Mouse (Mus musculus) hindbrain, embryonic 15.5 days (tissue): ENCODE results near the gene Notch2. TPM values are rescaled to one million over a fixed set of nuclear protein-coding genes. Genes with fewer than 3 reads are reported as not detected.
A peak's percentile ranks its signal among the peaks of the same experiment; 100 is the strongest.

Experiments used
- ATAC-seq: fragments of 200-750 bp; cut with Nextera tagmentation; 2 replicates; pipeline ENCODE4 v1.8.0; 2017; ENCODE audit warnings: low read depth, moderate number of reproducible peaks, moderate TSS enrichment; ENCODE audit not compliant: low FRiP score
- H3K27ac ChIP-seq: fragments of 300-500 bp; sonication (generic); replicated peaks from 2 replicates; pipeline ENCODE4 v1.5.1; 2015; ENCODE audit warnings: mild to moderate bottlenecking, inconsistent platforms
- H3K27me3 ChIP-seq: fragments of 300-500 bp; sonication (generic); 2 replicates; pipeline ENCODE4 v1.6.1; 2015; ENCODE audit warnings: control low read depth, inconsistent platforms
- H3K36me3 ChIP-seq: fragments of 300-500 bp; sonication (generic); 2 replicates; pipeline ENCODE4 v1.6.1; 2015; ENCODE audit warnings: control low read depth, inconsistent platforms
- H3K4me1 ChIP-seq: fragments of 300-500 bp; sonication (generic); replicated peaks from 2 replicates; pipeline ENCODE4 v1.6.1; 2015; ENCODE audit warnings: control low read depth, inconsistent platforms
- H3K4me2 ChIP-seq: fragments of 300-500 bp; sonication (generic); 2 replicates; pipeline ENCODE4 v1.6.1; 2015; ENCODE audit warnings: moderate library complexity, mild to moderate bottlenecking, inconsistent platforms
- H3K4me3 ChIP-seq: fragments of 300-500 bp; sonication (generic); 2 replicates; pipeline ENCODE4 v1.5.1; 2015; ENCODE audit warnings: mild to moderate bottlenecking, inconsistent platforms
- H3K9ac ChIP-seq: fragments of 300-500 bp; sonication (generic); 2 replicates; pipeline ENCODE4 v1.6.1; 2015; ENCODE audit warnings: inconsistent platforms
- H3K9me3 ChIP-seq: fragments of 300-500 bp; sonication (generic); 2 replicates; pipeline ENCODE4 v1.6.1; 2016; ENCODE audit warnings: control low read depth, inconsistent platforms
- WGBS: fragments of 180-500 bp; shearing (Covaris S2); methylation state at CpG from one replicate; pipeline ENCODE4 v1.1.7; 2015; 5-methylcytosine and 5-hydroxymethylcytosine counted together
- polyA plus RNA-seq: library from polyadenylated mRNA; unstranded; fragments of >200 nt; fragmentation: Nextera tagmentation; extraction: Ambion mirVana; gene quantifications from 2 replicates; pipeline ENCODE4 v1.2.1, GENCODE M21; 2015

Notch2 gene
- polyA plus RNA-seq, 1 experiment from 2014 or later = 11.7 TPM

DNA sequence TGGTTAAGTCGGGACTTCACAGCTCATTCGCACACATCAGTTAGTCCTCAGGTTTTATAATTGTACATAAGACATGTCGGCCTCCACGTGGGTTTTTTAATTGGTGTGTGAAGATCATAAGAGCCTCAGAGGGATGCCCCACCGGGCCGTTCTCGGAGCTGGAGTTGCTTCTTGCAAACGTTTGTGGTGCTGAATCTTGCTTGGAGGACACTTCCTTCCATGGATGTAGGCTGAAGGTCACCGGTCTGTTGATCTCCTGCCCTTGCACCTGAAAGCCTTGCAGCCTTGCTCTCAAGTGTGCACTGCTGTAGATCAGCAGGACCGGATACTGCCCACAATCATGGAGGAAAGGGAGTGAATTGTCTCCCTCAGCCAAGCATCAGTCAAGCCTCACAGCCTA, 137.7 kb downstream of the Notch2 start:
- no peak overlapping the region for H3K4me3 ChIP-seq
- no peak for ATAC-seq
- H3K4me2 ChIP-seq = no peak overlapping the region
- H3K27me3 ChIP-seq = no peaks in the 10 kb centered on the region
- WGBS = 88% methylated on average over 10 of the region's 10 CpGs
- H3K9ac ChIP-seq = no peak overlapping the region
- H3K9me3 ChIP-seq = no peaks in the 10 kb centered on the region
- H3K36me3 ChIP-seq = peaks cover 4% of the 10 kb centered on the region; the same call in 1 of the 2 replicates
- H3K4me1 ChIP-seq = no peaks in the 10 kb centered on the region
- no peak overlapping the region for H3K27ac ChIP-seq

DNA sequence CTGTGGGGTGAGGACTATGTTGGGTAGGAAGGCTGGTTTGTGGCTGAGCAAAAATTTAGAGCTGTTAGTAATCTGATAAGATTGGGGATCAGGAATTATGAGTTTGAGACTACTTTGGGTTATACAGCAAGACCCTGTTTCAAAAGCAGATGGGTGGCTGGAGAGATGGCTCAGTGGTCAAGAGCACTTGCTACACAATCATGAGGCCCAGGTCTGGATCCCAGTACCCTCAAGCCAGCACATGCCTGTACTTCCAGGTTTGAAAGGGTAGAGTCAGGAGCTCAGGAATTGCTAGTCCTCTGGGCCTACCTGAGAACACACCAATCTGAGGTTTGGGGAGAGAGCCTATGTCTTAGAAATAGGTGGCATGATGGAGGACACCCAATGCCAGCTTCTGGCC, 140.1 kb downstream of the Notch2 start:
- H3K36me3 ChIP-seq = no peaks in the 10 kb centered on the region
- no peak overlapping the region for H3K4me3 ChIP-seq
- no peaks in the 10 kb centered on the region for H3K27me3 ChIP-seq
- H3K4me2 ChIP-seq = no peak overlapping the region
- H3K9ac ChIP-seq = no peak overlapping the region
- H3K4me1 ChIP-seq = no peaks in the 10 kb centered on the region
- H3K27ac ChIP-seq = no peak overlapping the region
- no peaks in the 10 kb centered on the region for H3K9me3 ChIP-seq
- ATAC-seq = no peak

DNA sequence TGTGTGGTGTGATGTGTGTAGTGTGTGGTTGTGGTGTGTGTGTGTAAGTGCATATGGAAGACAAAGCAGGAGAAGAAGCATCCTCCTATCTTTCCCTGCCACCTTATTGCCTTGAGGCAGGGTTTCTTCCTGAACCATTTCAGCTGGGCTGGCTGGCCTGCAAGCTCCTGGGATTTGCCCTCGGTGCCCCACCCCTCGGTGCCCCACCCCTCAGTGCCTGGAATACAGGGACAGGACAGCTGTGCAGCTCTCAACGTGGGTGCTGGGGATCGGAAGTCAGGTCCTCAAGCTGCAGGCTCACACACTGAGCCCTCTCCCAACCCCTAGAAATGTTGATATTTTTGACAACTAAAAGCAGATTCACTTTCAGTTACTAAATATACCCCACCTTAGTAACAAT, 142.8 kb downstream of the Notch2 start:
- no peaks in the 10 kb centered on the region for H3K4me1 ChIP-seq
- H3K27me3 ChIP-seq = no peaks in the 10 kb centered on the region
- no peak for ATAC-seq
- H3K4me3 ChIP-seq = no peak overlapping the region
- H3K9ac ChIP-seq = no peak overlapping the region
- no peaks in the 10 kb centered on the region for H3K36me3 ChIP-seq
- H3K4me2 ChIP-seq = no peak overlapping the region
- WGBS = 50% methylated on average over 4 of the region's 4 CpGs
- H3K27ac ChIP-seq = no peak overlapping the region
- H3K9me3 ChIP-seq = no peaks in the 10 kb centered on the region

DNA sequence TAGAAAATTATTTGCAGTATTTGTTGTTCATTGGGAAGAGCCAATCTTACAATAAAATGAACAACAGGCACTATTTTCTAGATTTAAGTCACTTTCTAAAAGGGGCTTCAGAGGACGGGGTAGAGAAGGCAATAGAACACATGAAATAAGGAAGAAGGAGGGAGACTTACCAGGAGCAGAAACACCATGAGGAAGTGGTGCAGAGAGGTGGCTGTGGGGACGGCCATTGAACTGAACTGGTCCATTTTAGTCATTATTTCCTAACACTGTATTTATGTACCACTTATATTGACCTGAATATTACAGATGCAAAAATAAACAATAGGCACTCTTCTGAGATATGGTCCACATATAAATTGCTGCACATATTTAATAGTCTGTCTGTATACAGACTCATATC, 143.7 kb downstream of the Notch2 start:
- 89% methylated on average over 2 of the region's 2 CpGs for WGBS
- no peak overlapping the region for H3K4me3 ChIP-seq
- no peaks in the 10 kb centered on the region for H3K9me3 ChIP-seq
- no peak overlapping the region for H3K27ac ChIP-seq
- H3K4me2 ChIP-seq = no peak overlapping the region
- no peak overlapping the region for H3K9ac ChIP-seq
- H3K4me1 ChIP-seq = no peaks in the 10 kb centered on the region
- H3K27me3 ChIP-seq = no peaks in the 10 kb centered on the region
- H3K36me3 ChIP-seq = no peaks in the 10 kb centered on the region
- ATAC-seq = no peak

DNA sequence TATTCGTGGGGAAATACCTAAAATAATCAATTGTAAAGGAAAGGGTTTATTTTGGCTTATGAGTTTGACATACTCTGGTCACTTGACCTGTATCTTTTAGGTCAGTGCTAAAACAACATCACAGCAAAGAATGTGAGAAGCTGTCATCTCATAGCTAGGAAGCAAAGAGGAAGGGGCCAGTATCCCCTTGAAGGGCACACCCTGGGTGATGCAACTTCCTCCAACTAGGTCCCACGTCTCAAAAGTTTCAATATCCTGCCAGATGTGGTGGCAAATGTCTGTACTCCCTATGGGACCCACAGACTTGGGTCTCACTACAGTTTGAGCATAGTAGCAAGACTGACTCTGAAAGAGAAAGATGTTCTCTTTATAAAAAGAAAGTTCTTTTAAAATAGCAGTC, 144.3 kb downstream of the Notch2 start:
- Histone ChIP-seq H3K4me2 (no peak overlapping the region), H3K4me1 (no peaks in the 10 kb centered on the region), H3K4me3 (no peak overlapping the region), H3K36me3 (no peaks in the 10 kb centered on the region), H3K9ac (no peak overlapping the region), H3K27me3 (no peaks in the 10 kb centered on the region), H3K27ac (no peak overlapping the region), H3K9me3 (no peaks in the 10 kb centered on the region)
- 66% methylated on average over 2 of the region's 2 CpGs for WGBS
- no peak for ATAC-seq

DNA sequence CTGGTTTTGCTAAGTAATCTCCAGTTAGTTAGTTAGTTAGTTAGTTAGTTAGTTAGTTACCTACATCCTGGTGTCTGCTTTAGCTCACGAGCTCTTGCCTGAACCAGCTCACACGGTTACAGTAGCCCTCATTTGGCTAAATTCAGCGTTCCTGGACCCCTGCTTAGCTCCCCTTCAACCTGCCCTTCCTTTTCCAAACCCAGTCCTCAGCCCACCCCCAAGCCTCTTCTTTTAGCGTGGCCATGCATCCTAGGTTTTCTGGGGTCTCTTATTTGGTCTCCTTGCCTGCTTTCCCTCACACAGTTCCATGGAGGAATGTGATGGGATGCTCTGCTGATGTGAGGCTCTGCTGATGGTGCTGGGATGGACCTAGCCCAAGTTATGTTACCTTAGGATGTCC, 145.3 kb downstream of the Notch2 start:
- no peaks in the 10 kb centered on the region for H3K27me3 ChIP-seq
- 77% methylated on average over 4 of the region's 4 CpGs for WGBS
- no peak for ATAC-seq
- no peaks in the 10 kb centered on the region for H3K9me3 ChIP-seq
- no peaks in the 10 kb centered on the region for H3K36me3 ChIP-seq
- no peak overlapping the region for H3K4me3 ChIP-seq
- no peak overlapping the region for H3K27ac ChIP-seq
- no peak overlapping the region for H3K9ac ChIP-seq
- no peak overlapping the region for H3K4me2 ChIP-seq
- no peaks in the 10 kb centered on the region for H3K4me1 ChIP-seq

DNA sequence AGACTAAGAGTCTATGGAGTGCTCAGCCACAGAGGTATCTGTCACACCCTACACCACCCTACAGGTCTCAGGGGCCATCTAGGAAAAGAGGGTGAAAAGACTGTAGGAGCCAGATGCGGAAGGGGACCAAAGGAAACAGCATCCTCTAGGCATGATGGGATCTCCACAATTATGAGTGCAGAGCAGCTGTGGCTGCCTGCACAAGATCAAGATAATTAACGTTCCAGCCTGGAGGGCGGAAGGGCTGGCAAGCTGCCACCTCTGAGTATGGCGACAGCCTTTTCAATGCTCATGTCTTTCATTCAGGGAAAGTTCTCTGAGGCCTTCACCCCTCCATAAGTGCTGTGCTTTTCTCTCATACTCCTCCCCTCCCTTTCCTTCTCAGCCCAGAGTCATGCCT, 146.0 kb downstream of the Notch2 start:
- Histone ChIP-seq H3K4me1 (no peaks in the 10 kb centered on the region), H3K9ac (no peak overlapping the region), H3K4me2 (no peak overlapping the region), H3K4me3 (no peak overlapping the region), H3K36me3 (no peaks in the 10 kb centered on the region), H3K9me3 (no peaks in the 10 kb centered on the region), H3K27me3 (no peaks in the 10 kb centered on the region), H3K27ac (no peak overlapping the region)
- ATAC-seq = no peak
- WGBS = 27% methylated on average over 4 of the region's 4 CpGs

DNA sequence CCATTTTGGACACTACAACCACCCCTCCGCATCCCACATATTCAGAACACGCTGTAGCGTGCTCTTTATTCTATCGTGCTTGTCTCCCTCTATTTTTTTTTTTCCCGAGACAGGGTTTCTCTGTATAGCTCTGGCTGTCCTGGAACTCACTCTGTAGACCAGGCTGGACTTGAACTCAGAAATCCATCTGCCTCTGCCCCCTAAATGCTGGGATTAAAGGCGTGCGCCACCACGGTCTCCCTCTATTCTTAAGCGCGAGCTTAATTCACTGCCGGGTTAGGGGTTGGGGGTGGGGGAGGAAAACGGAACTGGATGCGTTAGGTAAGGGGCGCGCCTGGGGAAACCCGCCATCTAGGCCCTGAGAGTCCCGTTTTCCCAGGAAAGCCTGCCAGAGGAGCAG, 147.0 kb downstream of the Notch2 start, which contains the start of gene Adam30:
Adam30 (plus strand) TSS at position 301 of the 400 bp plus-strand sequence.
- Histone ChIP-seq H3K9ac (no peak within 1 kb of the TSS), H3K27ac (no peak within 1 kb of the TSS), H3K4me1 (no peaks in the 10 kb centered on the region), H3K4me2 (no peak within 1 kb of the TSS), H3K4me3 (no peak within 1 kb of the TSS), H3K36me3 (no peaks in the 10 kb centered on the region), H3K9me3 (no peaks in the 10 kb centered on the region), H3K27me3 (no peaks in the 10 kb centered on the region)
- 89% methylated on average over 17 of the region's 17 CpGs for WGBS
- ATAC-seq = no peak

DNA sequence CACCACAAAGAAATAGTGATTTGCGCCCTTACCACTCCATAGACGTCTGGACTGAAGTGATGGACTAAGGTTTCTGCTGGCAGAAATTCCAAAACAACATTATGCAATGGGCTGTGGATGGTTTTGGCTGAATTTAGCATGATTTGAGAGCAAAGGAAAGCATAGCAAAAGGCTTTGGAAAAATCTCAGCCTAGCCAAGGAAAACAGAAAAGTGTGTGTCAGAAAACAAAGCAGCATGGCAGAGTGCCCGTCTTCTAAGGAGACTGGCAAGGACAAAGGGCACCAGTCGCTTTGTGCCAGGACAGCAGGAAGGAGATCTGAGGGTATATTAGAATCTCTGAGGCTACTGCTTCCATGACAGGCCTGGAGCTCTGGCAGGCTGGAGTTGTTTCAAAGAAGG, 165.0 kb downstream of the Notch2 start:
- peak; percentile 61; the same call in 1 of the 2 replicates for ATAC-seq
- H3K9ac ChIP-seq = no peak overlapping the region

DNA sequence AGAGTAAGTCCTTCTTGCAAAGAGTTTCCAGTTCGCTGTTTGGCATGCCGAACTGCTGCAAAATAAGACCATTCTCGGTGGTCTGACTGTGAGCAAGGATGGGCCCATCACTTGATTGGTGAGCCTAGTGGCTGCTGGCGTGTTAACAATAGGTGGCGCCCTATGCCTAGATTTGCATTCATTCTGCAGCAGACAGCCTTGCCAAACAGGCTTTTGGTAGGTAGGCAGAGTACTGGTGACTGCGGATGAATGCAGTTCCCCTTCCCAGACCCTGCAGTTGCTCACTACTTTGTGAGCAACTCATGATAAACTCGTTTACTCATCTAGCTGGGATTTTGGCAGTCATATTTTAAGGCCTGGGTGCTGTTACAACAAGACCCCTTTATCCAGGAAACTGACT, 167.5 kb downstream of the Notch2 start:
- 0 out of 2 replicates have a peak, but pooled peaks have one; percentile 51 for ATAC-seq
- no peak overlapping the region for H3K4me3 ChIP-seq
- no peaks in the 10 kb centered on the region for H3K36me3 ChIP-seq
- no peak overlapping the region for H3K9ac ChIP-seq
- H3K27me3 ChIP-seq = no peaks in the 10 kb centered on the region
- H3K4me2 ChIP-seq = no peak overlapping the region
- no peaks in the 10 kb centered on the region for H3K9me3 ChIP-seq
- 26% methylated on average over 7 of the region's 7 CpGs for WGBS
- 0 out of 2 replicates have a peak, but pooled peaks cover 4% of the 10 kb centered on the region for H3K4me1 ChIP-seq
- no peak overlapping the region for H3K27ac ChIP-seq

More for the DNA sequence above, 165.0 kb downstream of the Notch2 start:
- Histone ChIP-seq H3K4me1 (no peaks in the 10 kb centered on the region), H3K9me3 (no peaks in the 10 kb centered on the region), H3K27me3 (no peaks in the 10 kb centered on the region), H3K27ac (peak overlapping the region; percentile 45; the same call in 1 of the 2 replicates), H3K4me3 (no peak overlapping the region), H3K4me2 (no peak overlapping the region), H3K36me3 (no peaks in the 10 kb centered on the region)
- 63% methylated on average over 4 of the region's 4 CpGs for WGBS

DNA sequence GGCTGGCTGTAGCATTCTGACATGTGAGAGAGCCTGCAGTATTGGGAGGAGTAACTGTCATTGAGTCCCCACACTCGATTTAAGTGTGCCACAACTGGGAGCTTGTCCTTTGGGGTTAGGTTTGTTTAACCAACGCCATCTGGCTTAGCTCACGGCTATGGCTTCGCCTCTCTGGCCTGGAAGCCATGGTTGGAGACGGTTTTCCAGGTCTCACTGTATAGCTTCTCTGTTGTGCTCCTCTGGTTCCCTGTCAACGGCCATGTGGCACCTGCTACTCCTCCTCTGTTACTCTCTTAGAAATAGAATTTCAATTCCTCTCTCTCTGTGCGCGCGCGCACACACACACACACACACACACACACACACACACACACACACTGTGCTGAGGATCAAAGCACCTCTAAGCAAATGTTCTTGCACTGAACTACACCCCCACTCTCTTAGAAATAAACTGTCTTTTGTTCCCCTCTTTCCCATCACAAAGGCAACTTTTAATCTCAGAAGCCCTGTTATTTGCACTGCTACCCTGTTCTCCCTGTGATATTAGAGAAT, 171.9 kb downstream of the Notch2 start:
- no peaks in the 10 kb centered on the region for H3K9me3 ChIP-seq
- ATAC-seq = no peak

DNA sequence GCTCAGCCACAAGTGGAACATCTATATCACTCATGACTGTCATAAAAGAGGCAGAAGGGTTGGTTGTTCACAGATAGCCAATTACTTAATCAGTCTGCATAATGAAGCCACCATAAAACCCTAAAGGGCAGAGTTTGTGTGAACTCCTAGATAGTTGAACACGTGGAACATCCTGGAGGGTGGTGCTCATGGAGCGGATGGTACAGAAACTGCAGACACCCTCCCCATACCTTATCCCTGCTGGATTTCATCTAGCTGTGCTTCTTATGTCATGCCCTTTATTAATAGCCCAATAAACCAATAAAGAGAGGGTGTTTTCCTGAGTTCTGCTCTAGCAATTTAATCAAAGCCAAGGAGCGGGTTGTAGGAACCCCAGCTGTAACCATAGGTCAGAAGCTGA, 174.4 kb downstream of the Notch2 start:
- Histone ChIP-seq H3K9me3 (no peaks in the 10 kb centered on the region), H3K4me2 (no peak overlapping the region), H3K27me3 (no peaks in the 10 kb centered on the region), H3K9ac (no peak overlapping the region), H3K27ac (no peak overlapping the region), H3K36me3 (no peaks in the 10 kb centered on the region), H3K4me3 (no peak overlapping the region), H3K4me1 (0 out of 2 replicates have a peak, but pooled peaks cover 4% of the 10 kb centered on the region)
- ATAC-seq = no peak
- 88% methylated on average over 3 of the region's 3 CpGs for WGBS

More for the DNA sequence above, 171.9 kb downstream of the Notch2 start:
- WGBS = 51% methylated on average over 10 of the region's 10 CpGs
- Histone ChIP-seq H3K27ac (no peak overlapping the region), H3K27me3 (no peaks in the 10 kb centered on the region), H3K4me3 (no peak overlapping the region), H3K36me3 (no peaks in the 10 kb centered on the region), H3K4me2 (no peak overlapping the region), H3K4me1 (0 out of 2 replicates have a peak, but pooled peaks cover 4% of the 10 kb centered on the region), H3K9ac (no peak overlapping the region)
